19 mouse cellular contexts compared by ENCODE assay signal in genomic region chr5:126335553-126336520, GRCm38 (mm10).
DNase-seq lines count a peak whose midpoint lies in the region; ATAC-seq lines count a peak whose summit lies in the region.
"Had no signal": no experiment of that assay in that cellular context is flagged by ENCODE, and none has a peak within 500 bp of the region (broad histone marks: within the 10 kb centered on the region; RNA-seq: fewer than 3 reads in every experiment).

No protein-coding gene starts in this region.

- H3K4me3 ChIP-seq in forebrain, embryonic 15.5 days: no peak overlapping the region
- no peak overlapping the region for H3K4me3 ChIP-seq in midbrain, embryonic 10.5 days
- H3K4me3 ChIP-seq: heart, embryonic 15.5 days; liver, embryonic 12.5 days; neural tube, embryonic 12.5 days had no signal

- no peak overlapping the region for H3K9ac ChIP-seq in forebrain, embryonic 15.5 days (replicated peaks)
- H3K9ac ChIP-seq: heart, embryonic 15.5 days; liver, embryonic 12.5 days; lung, embryonic 14.5 days; neural tube, embryonic 12.5 days had no signal

- peak overlapping the region; percentile 80 for H3K27ac ChIP-seq in forebrain, embryonic 15.5 days (replicated peaks)
- peak overlapping the region; percentile 20; the same call in 1 of the 2 replicates for H3K27ac ChIP-seq in midbrain, embryonic 10.5 days (replicated peaks)
- H3K27ac ChIP-seq: heart, embryonic 15.5 days; liver, embryonic 12.5 days; neural tube, embryonic 12.5 days had no signal

- H3K4me2 ChIP-seq in forebrain, embryonic 15.5 days (replicated peaks): 0 out of 2 replicates have a peak overlapping the region, but pooled peaks have one; percentile 11
- H3K4me2 ChIP-seq: heart, embryonic 15.5 days; liver, embryonic 12.5 days; lung, embryonic 14.5 days; neural tube, embryonic 12.5 days had no signal

- no peaks in the 10 kb centered on the region for H3K36me3 ChIP-seq in forebrain, embryonic 15.5 days
- H3K36me3 ChIP-seq in midbrain, embryonic 10.5 days: no peaks in the 10 kb centered on the region
- H3K36me3 ChIP-seq: heart, embryonic 15.5 days; liver, embryonic 12.5 days; neural tube, embryonic 12.5 days had no signal

- 3% methylated on average over 6 of the region's 6 CpGs for WGBS in forebrain, embryonic 15.5 days
- WGBS in midbrain, embryonic 10.5 days: 55% methylated on average over 6 of the region's 6 CpGs

- no peaks in the 10 kb centered on the region for H3K9me3 ChIP-seq in forebrain, embryonic 15.5 days
- H3K9me3 ChIP-seq in midbrain, embryonic 10.5 days (replicated peaks): no peaks in the 10 kb centered on the region
- H3K9me3 ChIP-seq: heart, embryonic 15.5 days; liver, embryonic 12.5 days; neural tube, embryonic 12.5 days had no signal

- H3K4me1 ChIP-seq in forebrain, embryonic 15.5 days: peaks cover 18% of the 10 kb centered on the region
- peaks cover 11% of the 10 kb centered on the region for H3K4me1 ChIP-seq in midbrain, embryonic 10.5 days
- H3K4me1 ChIP-seq: heart, embryonic 15.5 days; liver, embryonic 12.5 days had no signal

- H3K27me3 ChIP-seq in forebrain, embryonic 15.5 days: no peaks in the 10 kb centered on the region
- no peaks in the 10 kb centered on the region for H3K27me3 ChIP-seq in midbrain, embryonic 10.5 days (ENCODE audit: low read depth, poor library complexity, severe bottlenecking)
- H3K27me3 ChIP-seq: heart, embryonic 15.5 days; liver, embryonic 12.5 days; neural tube, embryonic 12.5 days had no signal

- ATAC-seq in forebrain, embryonic 15.5 days (replicated peaks): peak; percentile 89
- ATAC-seq: liver, embryonic 12.5 days had no signal

- peak; percentile 29 for DNase-seq in embryo, embryonic 11 days
- DNase-seq in embryo, embryonic 9.5 days (ENCODE audit: extremely low spot score): no peak
- no peak for DNase-seq in midbrain, embryonic 10.5 days (ENCODE audit: low spot score)
- DNase-seq in retina, embryonic 14.5 days (ENCODE audit: low spot score): peak; percentile 85
- no peak for DNase-seq in kidney, adult 9 months
- no peak for DNase-seq in layer of hippocampus, postnatal 14 days (ENCODE audit: low spot score in 2 of 2)
- no peak for DNase-seq in B cell, adult 2 months
- DNase-seq: adrenal gland, postnatal 10 days; cerebellum, adult 18-20 months; gastrocnemius, postnatal 10 days; heart, adult 18-20 months; lung, embryonic 14.5 days; lung, postnatal 4 days; right cerebral cortex, postnatal 4 days; thymus, postnatal 36 days had no signal

Comparison
In these comparisons a context has a peak if more than half of its experiments do, and no peak if none do; other contexts are left out.
1. DNase-seq: peak in embryo, embryonic 11 days (single experiment) and retina, embryonic 14.5 days (single experiment); none in embryo, embryonic 9.5 days (single experiment), midbrain, embryonic 10.5 days (single experiment), kidney, adult 9 months (single experiment), layer of hippocampus, postnatal 14 days (0 of 2) and B cell, adult 2 months (0 of 2).